Mouse (Mus musculus) left cerebral cortex, adult 9 months (tissue): Measurements from ENCODE around the gene Prps1l1.

Experiments used
- DNase-seq, 2 experiments: peaks; one replicate each; pipeline ENCODE4 v3.0.0; 2022; ENCODE audit warnings: low spot score in 2 of 2

The Prps1l1 gene

GRCm38 (mm10) chr12:34984461-34984860, at the start of gene Prps1l1:
Gene Prps1l1 (plus strand): TSS chr12:34984761.
- DNase-seq, result no peak

GRCm38 (mm10) chr12:34937918-34938317, 46.6 kb upstream of the Prps1l1 start:
- DNase-seq, result no peak

- DNase-seq, result no peak
These were observed 35.4 kb upstream of the Prps1l1 start for GRCm38 (mm10) chr12:34949066-34949706.

- DNase-seq, result no peak
These were observed 8.6 kb upstream of the Prps1l1 start for GRCm38 (mm10) chr12:34975991-34976390.

- DNase-seq, result no peak
These were observed 1.3 kb downstream of the Prps1l1 start for GRCm38 (mm10) chr12:34985865-34986264.

GRCm38 (mm10) chr12:34989537-34990200, 5.1 kb downstream of the Prps1l1 start:
- DNase-seq, result no peak

GRCm38 (mm10) chr12:34990387-34990786, 5.8 kb downstream of the Prps1l1 start:
- DNase-seq, result no peak

- DNase-seq, result no peak
These were observed 7.3 kb downstream of the Prps1l1 start for GRCm38 (mm10) chr12:34991900-34992299.

GRCm38 (mm10) chr12:34997597-34998182, 13.1 kb downstream of the Prps1l1 start:
- no peak for DNase-seq

- DNase-seq, result no peak
These were observed 14.4 kb downstream of the Prps1l1 start for GRCm38 (mm10) chr12:34998778-34999467.

- no peak for DNase-seq
These were observed 15.8 kb downstream of the Prps1l1 start for GRCm38 (mm10) chr12:35000323-35000722.

GRCm38 (mm10) chr12:35005748-35006147, 21.2 kb downstream of the Prps1l1 start:
- peak in 1 of 2 experiments; percentile 11 for DNase-seq

GRCm38 (mm10) chr12:35007851-35008250, 23.3 kb downstream of the Prps1l1 start:
- no peak for DNase-seq

- peak in 1 of 2 experiments; percentile 53 for DNase-seq
These were observed 24.0 kb downstream of the Prps1l1 start for GRCm38 (mm10) chr12:35008340-35009137.

- DNase-seq, result no peak
These were observed 26.9 kb downstream of the Prps1l1 start for GRCm38 (mm10) chr12:35011462-35011861.

- DNase-seq, result no peak
These were observed 29.4 kb downstream of the Prps1l1 start for GRCm38 (mm10) chr12:35013950-35014349.

GRCm38 (mm10) chr12:35016056-35016455, 31.5 kb downstream of the Prps1l1 start:
- no peak for DNase-seq

- no peak for DNase-seq
These were observed 32.1 kb downstream of the Prps1l1 start for GRCm38 (mm10) chr12:35016481-35017250.

- no peak for DNase-seq
These were observed 34.2 kb downstream of the Prps1l1 start for GRCm38 (mm10) chr12:35018679-35019237.

- DNase-seq, result no peak
These were observed 36.7 kb downstream of the Prps1l1 start for GRCm38 (mm10) chr12:35021285-35021684.
